In genomic region chr19:30327693-30328092, GRCm38 (mm10) we compare ENCODE assay signal across 10 mouse cellular contexts.
"Had no signal": no experiment of that assay in that cellular context is flagged by ENCODE, and none has a peak within 500 bp of the region (broad histone marks: within the 10 kb centered on the region; RNA-seq: fewer than 3 reads in every experiment).

No protein-coding gene starts in this region.

- H3K4me1 ChIP-seq: limb, embryonic 15.5 days; liver, embryonic 13.5 days; midbrain, embryonic 13.5 days had no signal

- ATAC-seq: midbrain, embryonic 13.5 days had no signal

- DNase-seq: kidney, adult 11 months; kidney, postnatal 25 days; liver, embryonic 13.5 days; lung, adult 2 months; right cerebral cortex, adult 18-20 months; right cerebral cortex, postnatal 25 days; thymus, postnatal 4 days had no signal

- H3K4me2 ChIP-seq: limb, embryonic 15.5 days; liver, embryonic 13.5 days; midbrain, embryonic 13.5 days had no signal

- H3K27me3 ChIP-seq: limb, embryonic 15.5 days; liver, embryonic 13.5 days; midbrain, embryonic 13.5 days had no signal

- H3K4me3 ChIP-seq: left cerebral cortex, adult 2 months; limb, embryonic 15.5 days; liver, embryonic 13.5 days; midbrain, embryonic 13.5 days had no signal

- H3K9ac ChIP-seq: limb, embryonic 15.5 days; liver, embryonic 13.5 days; midbrain, embryonic 13.5 days had no signal

- H3K9me3 ChIP-seq: limb, embryonic 15.5 days; liver, embryonic 13.5 days; midbrain, embryonic 13.5 days had no signal

- H3K36me3 ChIP-seq: limb, embryonic 15.5 days; liver, embryonic 13.5 days; midbrain, embryonic 13.5 days had no signal

- H3K27ac ChIP-seq: left cerebral cortex, adult 2 months; limb, embryonic 15.5 days; liver, embryonic 13.5 days; midbrain, embryonic 13.5 days had no signal
